Mouse (Mus musculus) cerebellum, postnatal 4 days (tissue): ENCODE results near the gene Il1r2.

Experiments
- DNase-seq, 2 experiments: peaks; one replicate each; pipeline ENCODE4 v3.0.0; 2022; ENCODE audit warnings: low spot score in 2 of 2, mixed read lengths in 1 of 2

Il1r2 gene

GRCm38 (mm10) chr1:40059122-40059774 is 14.6 kb upstream of the Il1r2 start:
- no peak for DNase-seq

GRCm38 (mm10) chr1:40061359-40061758 is 12.5 kb upstream of the Il1r2 start:
- no peak for DNase-seq

- no peak for DNase-seq
Measured at GRCm38 (mm10) chr1:40063409-40063808, 10.5 kb upstream of the Il1r2 start.

GRCm38 (mm10) chr1:40064508-40064907 is 9.4 kb upstream of the Il1r2 start:
- no peak for DNase-seq

GRCm38 (mm10) chr1:40072558-40072957 is 1.3 kb upstream of the Il1r2 start:
- no peak for DNase-seq

GRCm38 (mm10) chr1:40077328-40077727 is 3.4 kb downstream of the Il1r2 start:
- no peak for DNase-seq

- no peak for DNase-seq
Measured at GRCm38 (mm10) chr1:40081041-40081440, 7.2 kb downstream of the Il1r2 start.

- no peak for DNase-seq
Measured at GRCm38 (mm10) chr1:40084386-40084785, 10.5 kb downstream of the Il1r2 start.

- DNase-seq: peak in 1 of 2 experiments; percentile 52
Measured at GRCm38 (mm10) chr1:40085403-40086182, 11.7 kb downstream of the Il1r2 start.

- no peak for DNase-seq
Measured at GRCm38 (mm10) chr1:40091160-40091559, 17.3 kb downstream of the Il1r2 start.

GRCm38 (mm10) chr1:40092541-40092940 is 18.7 kb downstream of the Il1r2 start:
- no peak for DNase-seq

GRCm38 (mm10) chr1:40094601-40095304 is 20.9 kb downstream of the Il1r2 start:
- DNase-seq: no peak

GRCm38 (mm10) chr1:40095585-40095984 is 21.7 kb downstream of the Il1r2 start:
- DNase-seq: no peak

- DNase-seq: no peak
Measured at GRCm38 (mm10) chr1:40106306-40106705, 32.4 kb downstream of the Il1r2 start.

GRCm38 (mm10) chr1:40106719-40107118 is 32.8 kb downstream of the Il1r2 start:
- no peak for DNase-seq

GRCm38 (mm10) chr1:40107971-40108749 is 34.3 kb downstream of the Il1r2 start:
- DNase-seq: no peak

- no peak for DNase-seq
Measured at GRCm38 (mm10) chr1:40109736-40110135, 35.9 kb downstream of the Il1r2 start.

GRCm38 (mm10) chr1:40115271-40115670 is 41.4 kb downstream of the Il1r2 start:
- DNase-seq: peak in 1 of 2 experiments; percentile 25

GRCm38 (mm10) chr1:40116422-40116821 is 42.5 kb downstream of the Il1r2 start:
- DNase-seq: peak; percentile 70 to 82

- peak in 1 of 2 experiments; percentile 17 for DNase-seq
Measured at GRCm38 (mm10) chr1:40117565-40117964, 43.7 kb downstream of the Il1r2 start.

- DNase-seq: no peak
Measured at GRCm38 (mm10) chr1:40124237-40124636, 50.4 kb downstream of the Il1r2 start.

- DNase-seq: no peak
Measured at GRCm38 (mm10) chr1:40128481-40128880, 54.6 kb downstream of the Il1r2 start.
